In the genomic region with DNA sequence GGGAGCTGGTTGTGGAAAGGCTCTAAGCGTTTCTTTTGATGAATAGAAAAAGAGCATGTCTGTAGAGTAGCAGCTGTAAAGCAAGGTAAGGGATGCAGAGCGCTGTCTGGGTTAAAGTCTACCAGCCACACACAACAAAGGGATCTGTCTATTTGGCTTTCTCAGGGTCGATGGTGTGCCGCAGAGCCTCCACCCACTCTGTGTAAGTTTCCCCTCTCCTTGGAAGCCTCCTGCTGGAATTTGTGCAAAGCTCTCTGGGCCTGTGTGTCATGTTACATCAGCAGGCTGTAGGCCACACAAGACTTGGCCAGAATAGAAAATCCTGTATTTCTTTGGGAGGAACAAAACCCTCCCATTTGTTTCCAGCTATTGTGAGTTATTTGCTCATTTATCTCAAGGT, we compare ENCODE assay signal across 9 mouse cellular contexts. TPM values are rescaled to one million over a fixed set of nuclear protein-coding genes. Genes with fewer than 3 reads are reported as not detected.
DNase-seq lines count a peak whose midpoint lies in the region; ATAC-seq lines count a peak whose summit lies in the region.
"Had no signal": no experiment of that assay in that cellular context is flagged by ENCODE, and none has a peak within 500 bp of the region (broad histone marks: within the 10 kb centered on the region; RNA-seq: fewer than 3 reads in every experiment).

No protein-coding gene starts in this region.

- no peaks in the 10 kb centered on the region for H3K27me3 ChIP-seq in forebrain, embryonic 15.5 days
- H3K27me3 ChIP-seq in forebrain, embryonic 16.5 days (replicated peaks; ENCODE audit: control insufficient read depth, insufficient read depth, low read length), result no peaks in the 10 kb centered on the region
- no peaks in the 10 kb centered on the region for H3K27me3 ChIP-seq in limb, embryonic 15.5 days
- no peaks in the 10 kb centered on the region for H3K27me3 ChIP-seq in kidney, embryonic 15.5 days

- H3K9ac ChIP-seq in forebrain, embryonic 15.5 days (replicated peaks), result no peak overlapping the region
- H3K9ac ChIP-seq in forebrain, embryonic 16.5 days (replicated peaks; ENCODE audit: low read depth, low read length), result no peak overlapping the region
- H3K9ac ChIP-seq in limb, embryonic 15.5 days, result no peak overlapping the region
- H3K9ac ChIP-seq in kidney, embryonic 15.5 days, result no peak overlapping the region

- peak; percentile 81 for DNase-seq in 3T3-L1 (ENCODE audit: low read depth, low spot score)
- peak; percentile 51 for DNase-seq in forelimb bud, embryonic 11.5 days (ENCODE audit: low read depth, low spot score)
- DNase-seq in left cerebral cortex, postnatal 25 days (ENCODE audit: low spot score in 2 of 2), result no peak
- DNase-seq in layer of hippocampus, postnatal 36 days, result no peak
- DNase-seq: adrenal gland, postnatal 25 days had no signal

- no peaks in the 10 kb centered on the region for H3K9me3 ChIP-seq in forebrain, embryonic 15.5 days
- no peaks in the 10 kb centered on the region for H3K9me3 ChIP-seq in forebrain, embryonic 16.5 days (ENCODE audit: control insufficient read depth, low read length)
- no peaks in the 10 kb centered on the region for H3K9me3 ChIP-seq in limb, embryonic 15.5 days
- H3K9me3 ChIP-seq in kidney, embryonic 15.5 days (replicated peaks), result no peaks in the 10 kb centered on the region

- ATAC-seq in forebrain, embryonic 15.5 days (replicated peaks), result 0 out of 2 replicates have a peak, but pooled peaks have one; percentile 32
- ATAC-seq in forebrain, embryonic 16.5 days, result no peak
- peak; percentile 76; the same call in 1 of the 2 replicates for ATAC-seq in limb, embryonic 15.5 days (ENCODE audit: insufficient number of reproducible peaks, low FRiP score, low TSS enrichment, low read depth)
- no peak for ATAC-seq in kidney, embryonic 15.5 days (replicated peaks; ENCODE audit: low FRiP score)

- peaks cover 11% of the 10 kb centered on the region; the same call in 1 of the 2 replicates for H3K4me1 ChIP-seq in forebrain, embryonic 15.5 days
- no peaks in the 10 kb centered on the region for H3K4me1 ChIP-seq in forebrain, embryonic 16.5 days (replicated peaks; ENCODE audit: control insufficient read depth, insufficient read depth, low read length)
- H3K4me1 ChIP-seq in limb, embryonic 15.5 days, result peaks cover 4% of the 10 kb centered on the region; the same call in 1 of the 2 replicates
- H3K4me1 ChIP-seq in kidney, embryonic 15.5 days, result no peaks in the 10 kb centered on the region

- no peaks in the 10 kb centered on the region for H3K36me3 ChIP-seq in forebrain, embryonic 15.5 days
- H3K36me3 ChIP-seq in forebrain, embryonic 16.5 days (ENCODE audit: control insufficient read depth, insufficient read depth), result no peaks in the 10 kb centered on the region
- H3K36me3 ChIP-seq in limb, embryonic 15.5 days, result no peaks in the 10 kb centered on the region
- no peaks in the 10 kb centered on the region for H3K36me3 ChIP-seq in kidney, embryonic 15.5 days

- H3K4me3 ChIP-seq in forebrain, embryonic 15.5 days, result no peak overlapping the region
- H3K4me3 ChIP-seq in forebrain, embryonic 16.5 days (replicated peaks; ENCODE audit: low read length), result no peak overlapping the region
- no peak overlapping the region for H3K4me3 ChIP-seq in limb, embryonic 15.5 days
- H3K4me3 ChIP-seq in kidney, embryonic 15.5 days (replicated peaks), result no peak overlapping the region

- intact Hi-C loops in left cerebral cortex, postnatal 25 days (cut with DNase I), result no loop called here

- H3K4me2 ChIP-seq in forebrain, embryonic 15.5 days (replicated peaks), result no peak overlapping the region
- H3K4me2 ChIP-seq in forebrain, embryonic 16.5 days (ENCODE audit: low read length), result no peak overlapping the region
- no peak overlapping the region for H3K4me2 ChIP-seq in limb, embryonic 15.5 days
- no peak overlapping the region for H3K4me2 ChIP-seq in kidney, embryonic 15.5 days

- 31% methylated on average over 4 of the region's 4 CpGs for WGBS in forebrain, embryonic 15.5 days
- WGBS in forebrain, embryonic 16.5 days, result 31% methylated on average over 4 of the region's 4 CpGs
- WGBS in limb, embryonic 15.5 days, result 38% methylated on average over 4 of the region's 4 CpGs
- WGBS in kidney, embryonic 15.5 days, result 39% methylated on average over 4 of the region's 4 CpGs

- H3K27ac ChIP-seq in forebrain, embryonic 15.5 days (replicated peaks), result no peak overlapping the region
- no peak overlapping the region for H3K27ac ChIP-seq in forebrain, embryonic 16.5 days (ENCODE audit: low read length)
- H3K27ac ChIP-seq in limb, embryonic 15.5 days, result peak overlapping the region; percentile 65
- H3K27ac ChIP-seq in kidney, embryonic 15.5 days, result no peak overlapping the region

RNA-seq across cellular contexts. Expression of a gene that starts 17.3 kb away (rescaled TPM):
- 12.2 and 13.7 TPM in 2 replicates for polyA plus RNA-seq in forebrain, embryonic 15.5 days (2015; fragmentation: Nextera tagmentation; extraction: Ambion mirVana)
- 13.4 and 13.5 TPM in 2 replicates for polyA plus RNA-seq in forebrain, embryonic 16.5 days (2015; fragmentation: Nextera tagmentation; extraction: Ambion mirVana)
- polyA plus RNA-seq in limb, embryonic 15.5 days (2015; fragmentation: Nextera tagmentation; extraction: Ambion mirVana), result 14.6 and 15.6 TPM in 2 replicates
- 4.4 and 4.5 TPM in 2 replicates for polyA plus RNA-seq in kidney, embryonic 15.5 days (2015; fragmentation: Nextera tagmentation; extraction: Ambion mirVana)
- 10 to 100 TPM in 1 of 2 experiments, 1 to 10 TPM in 1; 9.0 to 10.5 TPM for total RNA-seq in left cerebral cortex, postnatal 25 days (2021)
- 10 to 100 TPM; 11.8 to 14.0 TPM for total RNA-seq in layer of hippocampus, postnatal 36 days (2021)

RNA-seq across cellular contexts. Expression of a gene that starts 48.4 kb away (rescaled TPM):
- 29.2 and 30.1 TPM in 2 replicates for polyA plus RNA-seq in forebrain, embryonic 15.5 days (2015; fragmentation: Nextera tagmentation; extraction: Ambion mirVana)
- 27.0 and 36.6 TPM in 2 replicates for polyA plus RNA-seq in forebrain, embryonic 16.5 days (2015; fragmentation: Nextera tagmentation; extraction: Ambion mirVana)
- 33.4 and 35.9 TPM in 2 replicates for polyA plus RNA-seq in limb, embryonic 15.5 days (2015; fragmentation: Nextera tagmentation; extraction: Ambion mirVana)
- polyA plus RNA-seq in kidney, embryonic 15.5 days (2015; fragmentation: Nextera tagmentation; extraction: Ambion mirVana), result 39.1 and 39.7 TPM in 2 replicates
- 10 to 100 TPM in 1 of 2 experiments, 1 to 10 TPM in 1; 9.7 to 10.8 TPM for total RNA-seq in left cerebral cortex, postnatal 25 days (2021)
- 10 to 100 TPM; 13.2 to 13.5 TPM for total RNA-seq in layer of hippocampus, postnatal 36 days (2021)

Comparison
In these comparisons a context has a peak if more than half of its experiments do, and no peak if none do; other contexts are left out.
1. ATAC-seq: peak in forebrain, embryonic 15.5 days (single experiment) and limb, embryonic 15.5 days (single experiment); none in forebrain, embryonic 16.5 days (single experiment) and kidney, embryonic 15.5 days (single experiment).
2. DNase-seq: peak in 3T3-L1 (single experiment) and forelimb bud, embryonic 11.5 days (single experiment); none in left cerebral cortex, postnatal 25 days (0 of 2) and layer of hippocampus, postnatal 36 days (0 of 2).